Mouse (Mus musculus) skeletal muscle tissue, adult 2 months (tissue): ENCODE measurements around the gene Plac1.
"Not testable (repeated sequence)": the region's sequence is repeated elsewhere in the genome, so short reads cannot be mapped to it uniquely, and the experiment has no call there.

Experiments
- DNase-seq: peaks from one replicate; pipeline ENCODE4 v3.0.0-alpha.2; 2012; ENCODE audit warnings: low read depth, low spot score

Plac1 gene

GRCm38 (mm10) chrX:53046911-53047310, 193.0 kb downstream of the Plac1 start:
- no peak for DNase-seq

GRCm38 (mm10) chrX:53046033-53046432, 193.9 kb downstream of the Plac1 start:
- no peak for DNase-seq

- DNase-seq = no peak
Measured at GRCm38 (mm10) chrX:53045187-53045903, 194.6 kb downstream of the Plac1 start.

- no peak for DNase-seq
Measured at GRCm38 (mm10) chrX:53041006-53041405, 198.9 kb downstream of the Plac1 start.

- DNase-seq = no peak
Measured at GRCm38 (mm10) chrX:53040138-53040537, 199.8 kb downstream of the Plac1 start.

- no peak for DNase-seq
Measured at GRCm38 (mm10) chrX:53039651-53040050, 200.3 kb downstream of the Plac1 start.

GRCm38 (mm10) chrX:53038194-53038593, 201.7 kb downstream of the Plac1 start:
- no peak for DNase-seq

GRCm38 (mm10) chrX:53029559-53029958, 210.4 kb downstream of the Plac1 start:
- DNase-seq = no peak

- DNase-seq = no peak
Measured at GRCm38 (mm10) chrX:53025471-53026223, 214.3 kb downstream of the Plac1 start.

- DNase-seq = not testable (repeated sequence)
Measured at GRCm38 (mm10) chrX:53024268-53024667, 215.6 kb downstream of the Plac1 start.

- no peak for DNase-seq
Measured at GRCm38 (mm10) chrX:53023021-53023420, 216.9 kb downstream of the Plac1 start.
